Mouse (Mus musculus) heart, postnatal 10 days (tissue): Measurements from ENCODE around the gene Clasp1. TPM values are rescaled to one million over a fixed set of nuclear protein-coding genes. Genes with fewer than 3 reads are reported as not detected.
A peak's percentile ranks its signal among the peaks of the same experiment; 100 is the strongest.

ENCODE experiments used
- DNase-seq, 2 experiments: peaks; one replicate each; pipeline ENCODE4 v3.0.0; 2021
- intact Hi-C: fragments of 180-260 bp; cut with DNase I; formaldehyde crosslinking; loops from one replicate; pipeline ENCODE4 v1.15.1; 2025
- total RNA-seq, 2 experiments: library from RNA; stranded (reverse); gene quantifications; 2 replicates each; pipeline ENCODE4 v1.2.3; 2021

Clasp1 gene
- total RNA-seq, 2 experiments from 2014 or later = 341 to 384 TPM

DNA sequence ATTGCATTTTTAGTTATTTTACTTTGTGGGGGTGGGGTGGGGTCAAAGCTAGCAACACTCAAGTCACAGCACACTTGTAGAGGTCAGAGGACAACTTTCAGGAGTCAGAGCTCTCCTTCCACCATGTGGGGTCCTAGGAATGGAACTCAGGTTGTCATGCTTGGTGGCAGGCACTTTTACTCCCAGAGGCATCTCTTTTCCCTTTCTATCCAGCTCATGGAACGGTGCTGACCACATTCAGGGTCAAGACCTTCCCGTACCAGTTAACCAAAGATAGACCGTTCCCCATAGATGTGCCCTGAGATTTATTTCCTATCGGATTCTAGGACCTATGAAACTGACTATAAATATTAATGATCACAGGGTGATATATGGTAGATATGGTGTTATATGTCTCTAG is 13.1 kb downstream of the Clasp1 start:
- no peak for DNase-seq
- intact Hi-C loops = no loop called here

DNA sequence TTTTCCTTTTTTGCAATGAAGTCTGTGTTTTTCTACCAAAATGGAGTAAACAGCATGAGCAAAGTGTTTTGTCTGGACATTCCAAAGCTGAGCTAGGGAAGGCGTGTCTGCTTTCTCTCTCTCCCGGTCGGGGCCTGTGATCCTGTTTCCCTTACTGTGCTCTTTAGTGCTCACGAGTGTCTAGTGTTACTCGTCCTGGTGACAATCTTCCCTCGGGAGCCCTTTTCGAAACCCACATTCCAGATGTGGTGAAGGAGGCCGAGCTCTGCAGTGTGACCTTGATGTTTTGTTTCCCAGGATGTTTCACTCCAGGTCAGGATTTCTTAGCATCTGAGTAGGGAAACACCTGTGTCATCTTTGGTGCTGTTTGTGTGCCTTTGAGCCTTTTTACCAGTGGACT is 13.7 kb downstream of the Clasp1 start:
- intact Hi-C loops = no loop called here
- DNase-seq = no peak

DNA sequence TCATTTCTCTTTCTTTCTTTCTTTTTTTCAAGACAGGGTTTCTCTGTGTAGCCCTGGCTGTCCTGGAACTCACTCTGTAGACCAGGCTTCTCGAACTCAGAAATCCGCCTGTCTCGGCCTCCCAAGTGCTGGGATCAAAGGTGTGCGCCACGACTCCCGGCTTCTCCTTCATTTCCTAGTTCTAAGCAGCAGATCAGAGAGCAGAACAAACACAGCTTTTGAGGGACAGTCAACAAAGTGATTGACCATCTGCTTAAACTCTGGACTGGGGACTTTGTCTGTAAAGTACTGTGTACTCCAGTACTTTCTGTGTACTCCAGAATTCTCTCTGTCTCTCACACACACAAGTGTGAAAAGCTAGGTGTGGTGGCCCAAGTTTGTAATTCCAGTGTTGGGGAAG is 14.1 kb downstream of the Clasp1 start:
- no peak for DNase-seq
- intact Hi-C loops = no loop called here

DNA sequence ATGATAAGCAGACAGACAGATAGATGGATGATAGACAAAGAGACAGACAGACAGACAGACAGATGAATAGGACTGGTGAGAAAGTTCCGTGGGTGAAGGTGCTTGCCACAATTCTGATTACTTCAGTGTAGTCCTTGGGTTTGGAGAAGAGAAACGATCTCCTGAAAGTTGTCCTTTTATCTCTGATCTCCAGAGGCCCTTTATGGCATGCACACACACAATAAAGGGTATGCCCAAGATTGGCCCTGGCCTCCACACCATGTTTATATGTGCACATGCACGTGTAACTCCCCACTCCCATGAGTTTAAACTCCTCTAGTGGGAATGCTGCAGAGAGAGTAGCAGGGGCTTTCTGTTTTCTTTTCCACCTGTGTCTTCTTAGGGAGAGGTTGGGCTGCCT is 14.6 kb downstream of the Clasp1 start:
- intact Hi-C loops = no loop called here
- no peak for DNase-seq

DNA sequence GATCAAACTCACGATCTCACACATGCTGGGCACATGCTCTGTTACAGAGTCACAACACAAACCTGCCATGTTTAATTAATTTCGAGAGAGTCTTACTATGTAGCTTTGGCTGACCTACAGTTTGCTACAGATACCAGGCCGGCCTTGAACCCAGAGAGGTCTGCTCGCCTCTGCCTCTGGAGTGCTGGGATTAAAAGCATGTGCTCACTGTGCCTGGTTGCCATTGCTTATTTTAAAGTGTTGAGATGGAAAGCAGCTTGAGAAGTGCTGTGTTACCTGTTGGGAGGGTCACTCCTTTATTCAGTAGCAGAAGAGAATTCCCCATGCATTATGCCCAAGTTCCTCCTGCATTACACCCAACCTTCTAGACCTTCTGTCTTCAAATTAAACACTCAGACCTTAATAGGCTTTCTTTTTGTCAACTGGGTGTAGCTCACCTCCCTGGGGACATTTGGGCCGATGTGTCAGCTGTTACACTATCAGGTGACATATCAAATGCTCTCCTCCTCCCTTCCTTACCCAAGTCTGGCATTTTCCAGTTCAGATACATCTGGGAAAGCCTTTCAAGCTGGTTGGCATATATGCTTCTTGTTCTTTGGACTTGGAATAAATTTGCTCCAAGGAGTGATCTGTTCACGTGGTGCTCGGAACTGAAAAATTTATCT is 18.9 kb downstream of the Clasp1 start:
- intact Hi-C loops = no loop called here
- DNase-seq = no peak

DNA sequence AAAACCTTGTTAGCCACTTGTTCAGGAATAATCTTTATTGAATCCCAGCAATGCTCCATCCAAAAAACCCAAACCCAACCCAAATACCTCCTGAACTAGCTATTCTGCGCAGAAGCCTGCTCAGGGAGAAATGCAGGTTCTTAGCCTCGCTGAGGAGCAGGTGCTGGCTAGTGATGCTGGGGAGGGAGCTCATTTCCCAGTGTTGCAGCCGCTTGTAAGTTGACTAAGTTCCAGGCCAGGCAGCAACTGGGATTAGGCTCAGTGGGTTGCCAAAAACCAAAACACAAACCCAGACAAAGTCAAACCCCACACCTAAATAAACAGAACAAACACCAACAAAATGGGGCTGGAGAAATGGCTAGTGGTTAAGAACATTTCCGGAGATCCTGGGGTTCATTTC is 20.4 kb downstream of the Clasp1 start:
- no peak for DNase-seq
- intact Hi-C loops = no loop called here

DNA sequence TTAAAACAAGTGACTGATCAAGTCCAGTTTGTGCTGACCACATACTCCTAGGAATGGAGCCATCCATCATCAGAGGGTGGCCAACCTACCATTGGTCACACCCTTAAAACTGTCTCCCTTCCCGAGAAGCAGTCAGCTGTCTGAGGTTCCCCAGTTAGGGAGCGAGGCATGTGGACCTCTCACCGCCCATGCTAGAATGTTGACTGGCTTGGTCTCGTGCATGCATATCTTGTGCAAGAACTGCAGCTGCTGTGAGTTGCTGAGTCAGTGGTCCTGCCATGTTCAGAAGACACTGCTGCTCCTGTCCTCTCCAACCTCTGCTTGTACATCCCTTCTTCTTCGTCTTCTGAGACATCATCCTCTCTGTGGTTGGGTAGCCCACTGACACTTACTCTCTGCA is 22.0 kb downstream of the Clasp1 start:
- intact Hi-C loops = no loop called here
- DNase-seq = no peak

DNA sequence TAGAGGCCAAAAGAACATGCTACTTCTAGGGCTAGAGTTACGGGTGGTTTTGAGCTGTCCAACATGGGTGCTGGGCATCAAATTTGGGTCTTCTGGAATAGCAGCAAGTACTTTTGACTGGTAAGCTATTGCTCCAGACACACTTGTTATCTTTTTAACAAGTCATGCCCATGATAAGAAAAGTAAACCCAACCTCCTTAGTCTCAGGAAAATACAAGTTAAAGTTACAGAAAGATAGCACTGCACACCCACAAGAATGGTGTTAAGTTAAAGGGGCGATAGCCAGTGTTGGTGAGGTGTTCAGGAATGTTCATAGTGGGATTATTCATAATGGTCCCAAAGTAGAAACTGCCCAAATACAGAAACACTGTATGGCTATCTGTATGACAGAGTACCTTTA is 24.3 kb downstream of the Clasp1 start:
- DNase-seq = no peak
- intact Hi-C loops = no loop called here

DNA sequence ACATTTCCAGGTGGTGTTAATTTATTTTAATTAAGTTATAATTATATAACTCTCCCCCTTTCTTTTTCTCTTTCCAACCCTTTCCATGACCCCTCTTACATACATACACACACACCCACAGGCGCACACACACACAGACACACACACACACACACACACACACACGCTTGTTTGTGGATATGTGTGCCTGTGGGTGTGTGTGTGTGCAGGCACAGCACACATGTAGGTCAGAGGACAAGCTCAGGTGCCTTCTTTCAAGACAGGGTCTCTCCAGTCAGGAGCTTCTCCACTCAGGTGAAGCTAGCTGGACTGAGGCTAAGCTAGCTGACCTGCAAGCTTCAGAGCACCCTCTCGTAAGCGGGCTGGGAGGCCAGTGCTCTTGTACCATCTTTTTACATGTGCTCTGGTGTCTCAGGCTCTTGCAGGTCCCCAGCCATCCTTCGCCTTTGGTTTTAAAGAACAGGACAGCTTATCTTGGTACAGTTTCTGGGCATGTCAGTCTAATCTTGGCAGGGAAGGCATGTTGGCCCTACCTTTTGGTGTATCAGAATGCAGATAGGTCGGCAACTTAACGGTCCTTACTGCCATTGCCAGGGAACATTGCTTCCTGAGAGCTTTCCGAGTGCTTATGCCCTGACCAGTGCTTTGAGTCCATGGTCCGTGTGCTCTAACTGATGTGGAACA is 28.3 kb downstream of the Clasp1 start:
- intact Hi-C loops = no loop called here
- peak in 1 of 2 experiments; percentile 22 for DNase-seq

DNA sequence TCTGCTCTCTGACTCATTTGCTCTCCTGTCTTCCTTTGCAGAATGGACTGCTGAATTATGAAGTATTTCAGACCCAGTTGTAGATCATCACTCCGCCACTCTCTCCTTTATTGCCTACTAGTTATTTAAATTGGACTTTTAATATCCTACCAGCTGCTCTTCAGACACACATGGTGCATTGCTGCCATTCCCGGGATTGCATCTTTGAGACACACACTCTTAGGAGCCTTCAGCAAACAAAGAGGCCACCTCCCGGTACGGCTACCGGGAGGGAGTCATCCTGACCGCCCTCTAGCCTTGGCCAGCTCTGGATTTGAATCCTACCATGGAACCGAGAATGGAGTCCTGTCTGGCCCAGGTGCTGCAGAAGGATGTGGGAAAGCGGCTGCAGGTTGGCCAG is 30.5 kb downstream of the Clasp1 start:
- DNase-seq = no peak
- intact Hi-C loops = no loop called here

DNA sequence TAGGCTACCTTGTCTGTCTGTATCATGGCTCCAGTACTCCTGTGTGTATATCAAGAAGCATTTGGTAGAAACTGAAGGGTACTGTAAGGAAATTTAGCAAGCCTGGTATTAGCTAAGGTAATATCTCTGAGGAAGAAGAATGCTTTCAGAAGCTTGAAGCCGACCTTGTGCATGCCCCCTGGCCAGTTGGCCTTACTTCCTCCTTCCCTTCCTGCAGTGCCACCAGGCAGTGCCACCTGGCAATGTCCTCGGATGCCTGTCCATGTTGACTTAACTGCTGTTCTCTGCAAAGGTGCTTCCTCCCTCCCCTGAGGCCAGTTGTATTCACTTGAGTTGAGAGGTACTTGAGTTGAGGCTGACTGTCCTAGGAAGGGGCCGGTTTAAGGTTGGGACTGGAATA is 32.3 kb downstream of the Clasp1 start:
- intact Hi-C loops = no loop called here
- DNase-seq = no peak

DNA sequence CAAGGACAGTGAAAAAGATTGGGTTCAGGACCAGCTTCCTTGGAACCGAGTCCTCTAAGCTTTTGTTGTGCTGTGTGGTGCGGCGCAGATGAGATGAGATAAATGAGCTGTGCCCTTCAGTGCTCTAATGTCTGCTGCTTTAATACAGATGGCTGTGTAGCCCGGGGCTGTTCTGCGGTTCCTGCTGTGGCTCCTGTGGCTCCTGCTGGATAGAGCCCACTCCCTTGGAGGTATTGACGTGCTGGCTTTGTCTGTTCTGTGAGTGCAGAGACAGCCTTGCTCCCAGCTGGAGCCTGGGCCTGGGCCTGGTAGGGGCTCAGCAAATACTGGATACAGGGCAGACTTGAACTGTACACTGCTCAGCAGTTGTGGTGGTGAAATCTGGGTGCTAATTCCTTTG is 34.0 kb downstream of the Clasp1 start:
- DNase-seq = no peak
- intact Hi-C loops = no loop called here

DNA sequence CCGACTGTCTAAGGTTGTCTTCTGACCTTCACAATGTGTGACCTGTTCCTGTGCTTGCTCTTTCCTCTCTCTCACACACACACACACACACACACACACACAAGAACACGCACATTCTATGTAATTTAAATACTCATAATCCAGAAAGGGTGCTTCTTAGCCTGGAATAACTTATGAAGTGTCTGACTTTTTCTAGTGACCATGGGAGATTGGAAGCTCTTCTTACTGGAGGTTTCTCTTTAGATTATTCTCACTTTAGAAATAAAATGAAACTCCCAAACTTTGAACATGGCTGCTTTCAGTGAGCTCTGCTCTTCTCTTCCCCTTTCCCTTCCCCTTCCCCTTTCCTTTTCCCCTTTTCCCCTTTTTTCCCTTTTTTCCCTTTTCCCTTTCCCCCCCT is 37.1 kb downstream of the Clasp1 start:
- intact Hi-C loops = no loop called here

DNA sequence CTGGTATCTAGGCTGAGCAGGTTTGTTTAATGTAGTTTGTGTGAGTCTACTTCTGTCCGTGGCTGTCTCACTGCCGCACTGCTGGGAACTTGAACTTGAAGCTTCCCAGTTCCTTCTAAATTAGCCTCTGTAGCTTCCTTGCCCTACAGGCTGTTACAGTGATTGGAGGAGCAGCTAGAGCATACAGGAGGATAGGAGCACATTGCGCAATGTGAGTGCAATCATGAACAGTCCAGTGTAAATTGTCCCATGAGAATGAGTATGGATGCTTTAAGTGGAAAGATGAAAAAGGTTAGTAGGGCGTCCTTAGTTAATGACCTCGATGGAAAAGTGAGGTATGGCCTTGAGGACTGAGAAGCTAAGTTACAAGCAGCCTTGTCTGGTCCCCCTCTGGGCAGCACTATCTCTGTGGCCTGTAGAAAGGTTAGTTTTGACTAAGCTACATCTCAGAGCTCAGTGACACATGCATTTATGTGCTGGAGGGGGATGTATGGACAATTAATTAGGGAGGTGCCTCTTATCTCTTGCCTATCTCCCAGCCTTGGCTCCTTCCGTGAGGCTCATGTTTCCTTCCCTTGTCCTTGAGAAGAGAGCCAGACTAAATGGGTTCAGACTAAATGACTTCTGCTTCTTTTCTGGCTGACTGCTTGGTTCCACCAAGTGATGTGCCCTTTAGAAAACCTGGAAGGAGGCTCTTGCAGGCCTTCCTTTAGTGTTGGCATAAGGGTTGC is 39.7 kb downstream of the Clasp1 start:
- DNase-seq = no peak
- intact Hi-C loops = no loop called here

More for the DNA sequence above, 37.1 kb downstream of the Clasp1 start:
- no peak for DNase-seq

DNA sequence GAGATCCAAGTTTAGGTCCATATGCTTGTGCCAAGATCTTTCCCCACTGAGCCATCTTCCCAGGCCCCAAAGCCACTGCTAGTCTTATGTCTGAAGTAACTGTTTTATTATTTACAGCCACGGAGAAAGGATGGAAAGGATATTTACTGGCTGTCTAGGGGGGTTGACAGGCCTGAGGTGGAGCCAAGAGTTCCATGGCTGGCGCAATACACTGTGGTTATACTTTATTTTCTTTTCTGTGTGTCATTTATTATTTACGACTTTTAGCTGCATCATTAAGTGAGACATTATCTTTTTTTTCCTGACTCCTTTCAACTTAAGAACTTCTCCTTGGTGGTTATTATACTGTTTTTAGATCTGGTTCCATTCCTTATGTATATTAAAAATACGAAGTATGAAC is 42.7 kb downstream of the Clasp1 start:
- intact Hi-C loops = no loop called here
- DNase-seq = no peak

DNA sequence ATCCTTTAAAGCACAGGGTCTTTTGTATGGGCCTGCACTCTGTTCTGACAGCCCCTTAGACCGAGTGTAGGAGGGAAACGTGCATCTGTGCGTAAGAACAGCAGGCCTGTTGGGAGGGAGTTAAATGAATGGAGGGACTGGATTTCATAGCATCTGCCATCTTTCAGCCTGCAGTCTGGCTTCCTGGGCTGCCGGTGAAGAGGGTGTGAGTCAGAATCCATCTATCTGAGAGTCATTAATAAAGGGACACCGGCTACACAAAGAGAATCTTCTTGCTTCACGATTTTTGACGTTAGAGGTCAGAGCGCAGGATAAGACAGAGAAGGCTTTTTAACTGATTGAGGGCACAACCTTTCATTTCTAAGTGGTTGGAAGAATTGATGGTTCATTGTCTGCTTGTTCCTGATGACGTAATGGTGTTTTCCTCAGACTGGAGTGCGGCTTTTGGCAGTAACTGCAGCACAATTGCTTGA is 46.2 kb downstream of the Clasp1 start:
- no peak for DNase-seq
- intact Hi-C loops = no loop called here

DNA sequence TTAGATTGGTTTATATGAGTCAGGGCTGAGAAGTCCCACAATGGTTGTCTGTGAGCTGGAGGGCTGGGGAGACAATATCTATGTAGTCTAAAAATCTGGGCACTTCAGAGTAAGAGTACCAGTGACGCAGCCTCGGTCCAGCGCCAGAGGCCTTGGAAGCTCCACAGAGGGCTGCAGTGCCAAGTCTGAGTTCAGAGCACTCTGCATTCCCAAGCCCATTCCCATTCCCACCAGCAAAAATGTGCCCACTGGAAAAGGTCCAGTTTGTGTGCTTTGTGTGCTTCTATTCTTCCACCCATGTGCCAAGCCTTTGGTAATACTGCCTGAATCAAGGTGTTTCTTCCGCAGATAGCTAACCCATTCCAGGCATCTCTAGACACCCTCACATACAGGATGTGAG is 49.0 kb downstream of the Clasp1 start:
- DNase-seq = peak; percentile 66 to 67
- intact Hi-C loops = no loop called here

DNA sequence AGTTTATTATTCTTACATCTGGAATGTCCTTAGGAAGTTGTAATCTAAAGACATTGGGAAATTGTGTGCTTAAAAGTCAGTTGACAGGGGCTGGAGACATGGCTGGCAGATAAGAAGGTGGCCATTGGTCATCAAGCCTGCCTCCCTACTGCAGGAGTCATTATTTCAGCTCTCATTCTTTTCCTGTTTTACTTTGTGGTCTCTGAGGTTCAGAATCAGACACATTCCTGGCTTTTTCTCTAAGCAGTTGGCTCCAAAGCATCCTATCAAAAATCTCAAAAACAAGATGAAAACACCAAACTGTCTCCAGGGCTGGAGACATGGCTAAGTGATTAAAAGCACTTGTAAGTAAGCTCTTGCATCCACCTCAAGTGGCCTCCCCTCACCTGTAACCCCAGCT is 49.5 kb downstream of the Clasp1 start:
- DNase-seq = no peak

DNA sequence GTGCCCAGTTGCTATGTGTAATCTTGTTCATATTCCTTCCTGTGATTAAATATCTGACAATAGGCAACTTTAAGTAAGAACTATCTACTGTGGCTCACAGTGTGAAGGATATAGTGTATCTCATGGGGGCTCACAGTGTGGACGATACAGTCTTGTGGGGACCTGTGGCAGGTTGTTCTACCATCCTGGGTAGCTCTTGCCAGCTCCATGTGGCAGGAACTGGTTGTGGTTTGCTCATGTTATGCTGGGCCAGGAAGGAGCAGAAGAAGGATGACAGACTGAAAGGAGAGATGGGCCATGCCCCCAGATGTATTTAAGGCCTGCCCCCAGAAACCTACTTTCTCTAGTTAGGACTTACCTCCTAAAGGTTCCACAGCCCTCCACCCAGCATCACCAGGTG is 51.7 kb downstream of the Clasp1 start:
- intact Hi-C loops = no loop called here
- DNase-seq = no peak

More for the DNA sequence above, 49.5 kb downstream of the Clasp1 start:
- intact Hi-C loops = no loop called here

DNA sequence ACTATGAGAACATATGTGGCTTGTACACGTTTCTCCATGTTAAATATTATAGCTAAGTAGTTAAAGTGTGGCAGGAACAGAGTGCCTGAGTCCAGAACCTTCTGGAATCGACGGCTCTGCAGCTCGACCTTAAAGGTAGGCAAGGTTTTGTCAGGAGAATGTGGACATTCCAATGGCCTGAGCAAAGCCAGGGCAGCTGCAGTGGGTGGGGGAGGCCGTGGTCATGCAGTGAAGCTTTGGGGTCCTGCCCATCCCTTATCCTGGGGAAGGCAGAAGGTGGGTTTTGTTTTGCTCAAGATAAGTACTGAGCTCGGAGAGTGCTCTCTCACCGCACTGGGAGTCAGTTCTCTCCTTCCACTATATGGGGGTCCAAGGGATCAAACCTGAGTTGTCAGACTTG is 55.6 kb downstream of the Clasp1 start:
- intact Hi-C loops = no loop called here
- no peak for DNase-seq

DNA sequence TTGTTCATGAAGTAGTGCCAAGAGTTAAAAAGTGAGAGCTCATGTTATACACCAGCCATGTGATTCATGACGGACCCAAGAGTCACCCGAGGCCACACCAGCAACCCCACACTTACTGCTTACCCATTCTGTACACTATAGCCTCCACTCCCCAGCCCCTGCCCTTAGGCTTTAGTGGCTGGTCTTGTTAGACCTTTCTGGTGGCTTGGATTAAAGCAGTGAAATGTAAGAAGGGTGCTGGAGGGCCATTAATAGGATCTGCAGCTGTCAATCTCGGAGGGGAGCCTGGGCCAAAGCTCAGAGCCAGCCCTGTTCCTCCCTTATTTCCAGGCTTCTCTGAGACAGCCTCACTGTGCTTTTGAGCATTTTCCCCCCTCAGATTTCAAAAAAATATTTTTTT is 56.1 kb downstream of the Clasp1 start:
- intact Hi-C loops = no loop called here
- DNase-seq = no peak

DNA sequence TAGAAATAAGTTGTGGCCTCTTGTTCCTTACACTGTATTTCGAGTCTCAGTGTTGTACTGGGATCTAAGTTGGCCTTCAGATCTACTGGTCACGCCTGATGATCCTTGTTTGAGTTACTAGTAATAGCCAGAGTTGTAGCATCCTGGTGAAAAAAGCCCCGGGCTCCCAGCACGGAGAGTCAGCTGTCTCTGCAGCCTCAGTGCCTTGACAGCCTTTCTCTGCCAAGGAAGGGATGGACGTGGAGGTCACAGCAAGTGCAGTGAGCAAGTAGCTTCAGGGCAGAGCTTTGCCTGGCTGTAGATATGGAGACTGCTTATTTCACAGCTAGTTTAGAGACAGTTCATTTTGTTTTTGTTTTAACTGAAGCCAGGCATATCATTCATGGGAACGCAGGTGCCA is 56.6 kb downstream of the Clasp1 start:
- intact Hi-C loops = no loop called here
- peak; percentile 23 to 50 for DNase-seq
